Mouse (Mus musculus) spleen, adult 18-20 months (tissue): ENCODE data around the gene Luzp1.
A peak's percentile ranks its signal among the peaks of the same experiment; 100 is the strongest.

Source experiments
- DNase-seq, 2 experiments: peaks; one replicate each; pipeline ENCODE4 v3.0.0; 2022; ENCODE audit warnings: mixed read lengths in 2 of 2

Luzp1 gene

DNA sequence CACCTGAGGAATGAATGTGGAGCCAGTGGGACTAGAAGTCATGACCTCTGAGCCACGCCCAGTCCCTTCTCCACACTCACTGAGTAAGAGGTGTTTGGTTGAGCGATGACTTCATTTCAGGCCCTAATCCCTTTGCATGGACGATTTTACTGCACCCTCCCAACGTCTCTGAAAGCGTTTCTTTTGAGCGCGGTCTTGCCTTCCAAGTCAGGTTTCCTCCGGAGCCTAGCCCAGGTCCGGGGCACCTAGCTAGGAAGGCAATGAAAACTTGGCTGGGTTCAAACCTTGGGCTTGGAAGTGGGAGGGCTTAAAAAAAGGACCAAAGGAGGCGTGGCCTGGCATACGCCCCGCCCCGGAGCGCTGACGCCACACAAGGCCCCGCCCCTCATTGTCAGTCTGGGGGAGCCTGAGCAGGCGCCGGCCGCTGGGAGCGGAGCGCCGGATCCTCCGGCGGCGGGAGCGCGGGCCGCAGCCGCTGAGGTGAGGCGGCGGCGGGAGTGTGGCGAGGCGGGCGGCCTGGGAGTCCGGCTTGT, at the start of gene Luzp1:
Gene Luzp1, plus strand, starts transcription at position 391 of the 533 bp plus-strand sequence.
- DNase-seq = peak; percentile 82 to 92

DNA sequence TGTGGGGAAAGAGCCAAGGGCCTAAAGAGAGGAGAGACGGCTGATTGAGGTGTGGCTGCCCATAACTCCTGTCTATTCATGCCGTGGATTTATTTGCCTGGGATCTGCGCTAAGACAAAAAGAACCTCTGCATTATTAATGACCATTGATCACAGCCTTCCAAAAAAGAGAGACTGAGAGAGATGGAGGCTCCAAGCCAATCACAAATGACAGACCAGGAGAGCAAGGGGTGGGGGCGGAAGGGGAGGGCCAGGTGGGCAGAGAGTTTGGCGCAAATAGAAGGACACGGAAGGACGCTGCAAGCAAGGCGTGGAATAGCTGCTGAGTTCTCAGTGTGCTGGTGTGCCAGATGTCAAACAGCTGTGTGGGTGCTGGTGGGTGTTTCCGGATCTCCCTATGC, 46.3 kb upstream of the Luzp1 start, which contains the start of gene Htr1d:
Gene Htr1d, plus strand, starts transcription at position 301 of the 400 bp plus-strand sequence.
- DNase-seq = no peak

DNA sequence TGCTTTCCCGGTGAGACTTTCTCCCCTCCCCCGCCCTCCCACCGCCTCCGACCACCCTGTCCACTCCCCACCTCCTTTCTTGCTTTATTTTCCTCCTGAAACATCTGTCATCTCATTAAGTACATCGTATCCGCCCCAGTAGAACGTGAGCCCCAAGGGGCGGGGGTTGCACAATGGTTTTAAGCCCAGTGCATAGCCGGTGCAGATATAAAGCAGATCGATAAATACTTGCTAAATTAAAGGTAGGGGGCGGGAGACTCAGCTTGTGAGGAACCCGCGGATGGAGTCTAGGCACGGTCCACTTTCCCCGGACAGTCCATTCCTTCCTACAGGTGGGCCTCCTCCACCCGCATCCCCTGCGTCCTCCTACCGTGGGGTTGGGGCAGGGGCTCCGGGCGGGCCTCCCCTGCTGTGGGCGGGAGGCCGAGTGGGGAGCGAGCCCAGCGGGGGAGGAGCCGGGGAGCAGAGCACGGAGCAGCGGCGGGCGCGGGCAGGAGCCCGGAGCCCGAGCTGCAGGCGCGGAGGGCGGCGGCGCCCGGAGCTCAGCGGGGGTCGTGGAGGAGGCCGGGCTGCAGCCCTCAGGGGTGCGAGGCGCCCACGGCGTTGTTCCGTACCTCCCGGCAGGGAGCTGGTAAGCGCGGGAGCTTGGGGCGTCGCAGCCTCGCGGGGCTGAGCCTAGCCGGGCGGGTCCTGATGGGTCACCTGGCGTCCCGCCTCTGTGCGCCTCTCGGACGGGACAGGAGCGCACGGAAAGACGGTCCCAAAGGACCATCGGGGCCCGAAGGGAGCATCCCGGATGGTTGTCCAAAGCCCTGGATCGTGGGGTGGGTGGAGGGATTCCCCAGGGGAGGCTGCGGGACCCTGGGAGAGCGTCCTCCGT, 45.2 kb upstream of the Luzp1 start:
- no peak for DNase-seq

DNA sequence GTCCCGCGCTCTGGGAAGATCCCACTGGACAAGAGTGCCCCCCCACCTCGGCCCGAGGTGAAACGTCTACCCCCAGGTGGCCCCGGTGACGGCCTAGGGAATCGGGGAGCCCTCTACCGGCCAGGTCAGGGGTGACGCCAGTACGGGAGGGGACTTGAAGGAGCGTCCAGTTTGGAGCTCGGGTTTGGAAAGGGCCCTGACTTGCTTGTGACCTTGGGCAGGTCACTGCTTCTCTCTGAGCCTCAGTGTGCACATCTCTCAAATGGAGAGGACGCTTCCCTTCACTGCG, 44.6 kb upstream of the Luzp1 start:
- DNase-seq = peak in 1 of 2 experiments; percentile 13

DNA sequence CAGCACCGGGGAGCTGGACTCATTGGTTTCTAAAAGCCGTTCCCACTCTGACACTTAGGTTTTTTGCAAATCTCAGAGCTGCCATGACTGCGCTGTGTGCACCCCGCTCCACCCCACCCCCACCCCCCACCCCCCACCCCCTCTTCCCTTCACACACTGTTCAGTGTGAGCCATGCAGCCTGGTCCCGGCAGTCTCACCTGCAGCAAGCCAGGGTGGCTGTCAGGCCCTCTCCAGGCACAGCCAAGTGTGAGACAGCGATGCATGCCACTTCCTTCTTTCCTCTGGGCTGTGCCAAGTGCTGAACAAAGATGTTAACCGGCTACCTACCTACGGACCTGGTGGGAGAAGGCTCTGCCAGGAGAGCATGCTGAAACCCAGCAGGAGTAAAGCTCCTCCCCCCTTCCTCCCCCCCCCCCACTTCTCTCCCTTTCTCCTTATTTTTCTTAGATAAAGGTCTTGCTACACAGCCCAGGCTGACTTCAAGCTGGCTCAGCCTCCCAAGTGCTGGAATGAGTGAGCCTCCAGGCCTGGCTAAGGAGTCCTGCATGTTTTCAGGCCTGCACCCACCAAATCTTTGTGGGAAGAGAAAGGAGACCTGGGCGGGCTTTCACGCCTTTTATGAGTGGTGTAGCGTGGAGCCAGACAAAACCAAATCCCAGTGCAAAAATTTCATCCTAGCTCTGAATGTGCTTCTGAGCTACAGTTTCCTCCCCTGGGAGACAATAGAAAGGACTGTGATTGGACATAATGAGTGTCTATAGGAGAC, 38.8 kb upstream of the Luzp1 start:
- no peak for DNase-seq

DNA sequence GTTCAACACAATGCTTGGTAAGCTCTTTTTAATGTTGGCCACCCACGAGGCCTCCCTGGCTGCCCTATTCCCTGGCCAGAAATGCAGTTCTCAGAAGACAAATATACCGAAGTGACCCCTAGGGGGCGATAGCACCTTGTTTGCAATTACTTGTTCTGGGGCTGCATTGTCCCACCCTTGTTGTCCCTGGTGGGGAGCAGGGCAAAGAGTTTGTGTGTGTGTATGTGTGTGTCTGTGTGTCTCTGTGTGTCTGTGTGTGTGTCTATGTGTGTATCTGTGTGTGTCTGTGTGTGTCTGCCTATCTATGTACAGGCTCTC, 38.2 kb upstream of the Luzp1 start:
- peak in 1 of 2 experiments; percentile 41 for DNase-seq

DNA sequence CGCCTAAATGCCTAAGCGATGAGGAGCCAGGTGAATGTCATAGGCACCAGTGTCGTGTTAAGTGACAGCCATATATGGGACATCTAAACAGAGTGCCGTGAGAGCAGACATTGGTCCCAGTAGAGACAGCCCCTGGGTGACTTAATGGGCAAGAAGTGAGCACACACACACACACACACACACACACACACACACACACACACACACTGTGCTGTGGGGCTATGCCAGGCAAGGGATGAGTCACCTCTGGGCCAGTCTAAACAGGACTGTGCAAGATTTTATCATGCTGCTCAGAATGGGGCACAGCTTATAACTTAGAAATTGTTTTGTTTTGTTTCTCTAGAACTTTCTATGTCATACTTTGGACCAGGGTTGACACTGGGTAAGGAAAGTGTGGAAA, 35.5 kb upstream of the Luzp1 start:
- DNase-seq = no peak

DNA sequence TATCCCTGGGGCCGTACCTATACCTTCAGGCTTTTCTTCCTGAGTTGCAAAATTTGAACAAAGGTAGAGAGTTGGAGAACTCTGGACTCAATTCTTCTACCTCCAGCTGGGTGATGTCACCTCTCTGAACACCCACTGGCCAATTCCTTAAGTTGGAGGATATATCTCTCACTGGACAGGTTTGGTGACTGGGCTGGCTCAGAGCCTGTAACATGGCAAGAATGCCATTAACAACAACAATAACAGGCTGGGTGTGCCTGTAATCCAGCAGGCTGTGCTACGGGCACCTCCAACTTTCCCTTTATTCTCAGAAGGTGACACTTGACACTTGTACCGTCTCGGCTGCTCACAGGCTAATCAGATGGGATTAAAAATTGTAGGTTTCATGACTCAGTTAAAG, 30.5 kb upstream of the Luzp1 start:
- no peak for DNase-seq

DNA sequence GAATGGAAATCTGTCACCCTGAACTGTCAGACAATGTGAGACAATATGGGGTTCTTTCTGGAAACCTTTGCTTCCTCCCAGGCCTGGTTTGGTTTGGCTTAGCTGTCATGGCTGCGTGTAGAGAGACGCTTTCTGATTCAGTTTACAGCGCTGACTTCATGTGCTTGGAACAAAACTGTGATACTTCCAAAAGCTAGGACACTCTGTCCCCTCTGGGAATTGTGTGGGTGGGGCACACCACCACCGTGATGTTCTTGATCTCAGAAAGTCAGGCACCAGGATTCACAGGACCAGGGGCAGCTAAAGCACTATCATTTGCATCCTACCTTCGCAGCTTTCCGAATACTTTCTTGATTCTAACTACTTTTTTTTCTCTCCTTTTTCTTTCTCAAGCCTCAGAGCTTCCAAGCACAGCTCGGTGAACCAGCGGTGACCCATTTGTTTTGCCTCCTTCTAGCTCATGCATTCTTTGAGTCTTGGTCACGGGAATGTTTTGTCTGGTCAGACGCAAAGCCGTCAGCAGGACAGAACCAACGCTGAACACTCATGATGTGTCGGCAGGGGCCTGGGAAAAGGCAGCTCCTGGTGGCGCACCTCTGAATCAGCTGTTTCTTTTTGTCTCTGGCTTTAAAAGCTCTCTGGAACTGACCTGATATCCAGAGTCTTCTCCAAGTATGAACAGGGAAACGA, 28.1 kb upstream of the Luzp1 start:
- no peak for DNase-seq

DNA sequence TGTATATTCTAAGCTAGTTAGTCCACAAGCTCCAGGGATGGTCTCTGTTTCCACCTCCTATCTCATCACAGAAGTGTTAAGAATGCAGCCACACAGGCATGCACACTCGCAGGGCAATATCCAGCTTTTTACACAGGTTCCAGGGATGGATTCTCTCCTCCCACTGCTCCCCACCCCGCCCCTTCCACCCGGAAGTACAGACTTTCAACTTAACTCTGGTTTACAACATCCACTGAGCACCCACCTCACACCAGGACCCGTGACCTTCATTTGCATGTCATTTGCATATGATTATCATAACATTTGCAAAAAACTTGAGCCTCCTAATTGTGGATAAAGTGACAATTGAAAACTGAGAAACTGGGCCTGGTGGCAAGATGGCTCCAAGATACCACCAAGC, 25.0 kb upstream of the Luzp1 start:
- no peak for DNase-seq

DNA sequence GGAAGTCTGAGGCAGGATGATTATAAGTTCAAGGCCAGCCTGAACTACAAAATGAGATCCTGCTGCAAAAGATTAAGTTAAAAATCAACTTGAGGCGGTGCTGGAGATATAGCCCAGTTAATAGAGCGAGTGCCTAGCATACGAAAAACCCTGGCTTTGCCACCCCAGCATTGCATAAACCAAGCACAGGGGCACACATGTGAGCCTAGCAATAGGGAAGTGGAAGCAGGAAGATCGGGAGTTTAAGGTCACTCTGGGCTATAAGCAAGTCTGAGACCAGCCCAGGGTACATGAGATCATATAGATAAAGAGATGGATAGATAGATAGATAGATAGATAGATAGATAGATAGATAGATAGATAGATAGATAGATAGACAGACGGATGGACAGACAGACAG, 19.8 kb upstream of the Luzp1 start:
- DNase-seq = no peak

DNA sequence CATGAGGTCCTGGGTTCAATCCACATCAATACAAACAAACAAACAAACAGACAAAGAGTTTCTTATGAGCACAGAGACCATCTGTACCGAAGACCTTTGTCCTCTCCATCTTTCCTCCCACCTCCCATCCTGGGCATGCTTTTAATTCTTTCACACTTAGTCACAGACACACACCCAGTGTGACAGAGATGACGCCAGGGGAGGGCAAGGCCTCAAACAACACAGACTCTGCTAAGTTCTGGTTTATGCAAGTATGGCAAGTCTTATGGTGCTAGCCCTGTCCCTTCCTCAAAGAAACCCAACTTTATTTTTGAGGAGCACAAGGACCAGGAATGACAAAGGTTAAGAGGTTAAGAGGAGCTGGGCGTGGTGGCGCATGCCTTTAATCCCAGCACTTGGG, 19.3 kb upstream of the Luzp1 start:
- DNase-seq = no peak

DNA sequence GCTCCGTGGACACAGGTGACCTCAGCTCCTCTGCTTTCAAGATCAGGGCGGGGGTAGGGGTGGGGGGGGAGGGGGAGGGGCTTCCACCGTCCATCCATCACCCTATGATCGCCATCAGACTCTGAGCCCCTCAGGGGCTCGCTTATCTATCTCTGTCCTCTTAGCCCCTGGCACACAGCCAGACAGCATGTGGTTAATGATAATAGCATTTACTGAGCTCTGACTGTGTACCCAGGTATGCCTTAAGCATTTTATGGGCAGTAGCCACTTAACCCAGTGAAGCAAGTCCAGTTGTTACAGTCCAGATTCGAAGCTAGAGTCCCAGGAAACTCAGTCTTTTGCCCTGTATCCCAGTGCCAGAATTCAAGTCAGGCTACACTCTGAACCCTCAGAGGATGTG, 18.0 kb upstream of the Luzp1 start:
- DNase-seq = no peak

DNA sequence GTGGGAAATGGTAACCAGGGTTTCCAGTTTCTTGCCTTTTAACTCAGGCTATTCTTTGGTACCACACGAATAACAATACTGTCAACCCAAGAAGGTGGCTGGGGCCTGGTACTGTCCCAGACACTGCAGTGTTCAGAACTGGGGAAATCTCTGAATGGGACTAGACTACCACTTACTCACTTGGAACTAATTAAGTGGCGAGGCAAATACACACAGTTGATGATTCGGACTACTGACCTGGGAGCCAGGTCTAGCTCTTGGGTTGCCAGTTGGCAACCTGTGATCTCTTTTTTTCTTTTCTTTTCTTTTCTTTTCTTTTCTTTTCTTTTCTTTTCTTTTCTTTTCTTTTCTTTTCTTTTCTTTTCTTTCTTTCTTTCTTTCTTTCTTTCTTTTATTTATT, 17.3 kb upstream of the Luzp1 start:
- DNase-seq = no peak

DNA sequence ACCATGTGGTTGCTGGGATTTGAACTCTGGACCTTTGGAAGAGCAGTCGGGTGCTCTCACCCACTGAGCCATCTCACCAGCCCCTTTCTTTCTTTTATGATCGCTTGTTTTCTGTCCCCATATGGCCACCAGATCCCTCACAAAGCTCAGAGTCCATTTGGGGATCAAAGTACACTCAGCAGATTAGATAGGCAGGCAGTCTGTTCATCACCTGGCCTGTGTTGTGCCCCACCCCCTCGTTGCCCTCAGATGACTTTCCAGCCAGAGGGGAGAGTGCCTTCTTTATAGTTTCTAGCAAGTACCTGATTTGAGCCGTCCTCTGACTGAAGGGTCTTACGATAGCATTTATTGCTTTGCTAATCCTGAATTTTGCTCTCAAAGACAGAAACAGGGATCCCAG, 16.8 kb upstream of the Luzp1 start:
- no peak for DNase-seq

DNA sequence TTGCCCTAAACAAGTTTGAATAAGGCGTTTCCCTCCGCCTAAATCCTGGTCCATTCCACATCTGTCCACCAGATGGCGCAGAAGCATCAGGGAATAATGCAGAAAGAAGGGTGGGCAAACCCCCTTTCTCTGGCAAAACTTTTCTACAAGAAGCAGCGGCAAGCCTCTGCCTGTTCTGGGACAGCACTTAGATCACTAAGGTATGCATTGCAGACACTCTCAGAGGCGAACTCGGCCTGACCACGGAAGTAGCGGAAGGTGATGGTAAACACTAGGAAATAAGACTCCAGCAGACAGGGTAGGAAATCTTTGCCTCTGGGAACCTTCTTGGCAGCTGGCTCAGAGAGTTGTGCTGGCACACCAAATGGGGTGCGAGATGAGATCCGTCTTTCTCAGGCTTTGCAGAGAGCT, 14.7 kb upstream of the Luzp1 start:
- peak in 1 of 2 experiments; percentile 60 for DNase-seq

DNA sequence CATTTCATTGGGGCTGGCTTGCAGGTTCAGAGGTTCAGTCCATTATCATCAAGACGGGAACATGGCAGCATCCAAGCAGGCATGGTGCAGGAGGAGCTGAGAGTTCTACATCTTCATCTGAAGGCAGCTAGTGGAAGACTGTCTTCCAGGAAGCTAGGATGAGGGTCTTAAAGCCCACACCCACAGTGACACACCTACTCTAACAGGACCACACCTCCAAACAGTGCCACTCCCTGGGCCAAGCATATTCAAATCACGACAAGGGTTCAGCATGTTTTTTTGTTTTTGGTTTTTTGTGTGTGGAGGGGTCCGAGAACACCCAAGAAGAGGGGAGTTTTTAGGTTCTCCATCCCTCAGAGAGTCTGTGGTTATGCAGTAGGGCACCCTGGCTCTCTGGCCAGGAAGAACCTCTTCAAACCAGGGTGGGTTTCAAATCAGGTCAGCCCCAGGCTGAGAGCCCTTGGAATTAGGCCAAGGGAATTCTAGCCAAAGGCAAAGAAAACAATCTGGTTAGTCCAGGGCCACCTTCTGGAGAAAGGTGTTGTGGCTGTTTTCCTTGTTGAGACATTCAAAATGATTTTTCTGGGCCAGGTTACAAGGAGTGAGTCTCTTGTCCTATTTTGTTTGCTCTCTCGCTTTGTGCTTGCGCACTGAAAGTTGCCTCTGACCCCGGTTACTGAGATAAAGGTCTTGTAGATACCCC, 12.9 kb upstream of the Luzp1 start:
- DNase-seq = no peak

DNA sequence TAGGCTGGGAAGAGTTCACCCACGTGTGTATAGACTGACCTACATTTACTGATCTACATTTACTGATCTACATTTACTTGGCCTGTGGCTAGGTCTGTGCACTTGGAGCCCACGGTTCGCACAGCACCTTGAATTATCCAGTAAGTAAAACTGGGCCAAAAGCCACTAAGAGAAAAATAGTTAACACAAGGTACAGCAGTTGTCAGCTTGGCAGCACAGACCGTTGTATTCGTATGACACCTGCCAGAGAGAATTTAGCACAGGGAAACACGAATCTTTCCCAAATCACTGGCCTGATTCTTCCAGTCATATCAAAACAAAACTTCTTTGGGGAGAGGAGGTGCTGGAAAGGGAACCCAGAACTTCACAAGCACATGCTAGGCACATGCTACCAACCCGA, 11.3 kb upstream of the Luzp1 start:
- no peak for DNase-seq

DNA sequence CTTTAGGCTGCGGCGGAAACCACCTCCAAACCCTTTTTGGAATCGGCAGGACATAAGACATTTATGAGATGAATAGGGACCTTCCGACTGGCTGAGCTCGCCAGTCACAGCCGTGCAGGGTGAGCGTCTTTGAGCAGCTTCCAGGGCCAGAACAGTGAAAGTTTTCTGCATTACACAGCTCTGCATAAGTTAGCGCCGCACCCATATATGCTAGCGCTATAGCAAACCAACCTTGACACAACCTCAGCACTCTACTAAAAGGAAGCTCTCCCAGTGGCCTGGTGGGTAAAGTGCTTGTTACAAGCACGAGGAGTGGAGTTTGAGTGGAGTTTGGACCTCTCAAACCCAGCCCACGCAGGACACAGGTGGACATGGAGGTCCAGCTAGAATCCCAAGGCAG, 10.4 kb upstream of the Luzp1 start:
- DNase-seq = no peak

DNA sequence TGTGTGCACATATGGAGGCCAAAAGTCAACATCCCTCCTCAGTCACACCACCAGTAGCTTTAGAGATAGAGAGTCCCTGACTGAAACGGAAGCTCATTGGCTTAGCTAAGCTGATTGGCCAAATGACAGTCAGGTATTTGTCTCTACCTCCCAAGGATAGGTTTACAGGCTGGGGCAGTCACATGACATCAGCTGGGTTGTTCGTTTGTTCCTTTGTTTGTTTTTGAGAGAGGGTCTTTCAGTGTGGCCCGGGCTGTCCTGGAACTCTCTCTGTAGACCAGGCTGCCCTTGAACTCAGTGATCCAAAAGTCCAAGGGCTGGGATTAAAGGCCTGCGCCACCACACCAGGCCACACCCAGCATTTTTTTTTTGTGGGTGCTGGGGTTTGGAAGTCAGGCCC, 8.4 kb upstream of the Luzp1 start:
- no peak for DNase-seq

DNA sequence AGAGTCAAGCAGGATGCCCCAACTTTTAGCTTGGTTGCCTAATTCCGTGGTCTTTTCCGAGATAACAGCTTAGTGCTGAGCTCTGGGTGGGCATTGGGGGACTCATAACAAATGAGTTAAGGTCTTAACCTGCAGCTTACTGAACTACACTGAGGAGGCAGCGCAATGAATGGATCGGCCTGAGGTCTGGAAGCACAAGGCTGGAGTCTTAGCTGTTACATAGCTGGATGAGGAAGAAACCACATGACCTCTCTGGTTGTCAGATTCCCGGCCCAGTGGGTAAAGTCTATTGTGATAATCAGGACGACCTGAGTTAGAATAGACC, 7.8 kb upstream of the Luzp1 start:
- DNase-seq = no peak

DNA sequence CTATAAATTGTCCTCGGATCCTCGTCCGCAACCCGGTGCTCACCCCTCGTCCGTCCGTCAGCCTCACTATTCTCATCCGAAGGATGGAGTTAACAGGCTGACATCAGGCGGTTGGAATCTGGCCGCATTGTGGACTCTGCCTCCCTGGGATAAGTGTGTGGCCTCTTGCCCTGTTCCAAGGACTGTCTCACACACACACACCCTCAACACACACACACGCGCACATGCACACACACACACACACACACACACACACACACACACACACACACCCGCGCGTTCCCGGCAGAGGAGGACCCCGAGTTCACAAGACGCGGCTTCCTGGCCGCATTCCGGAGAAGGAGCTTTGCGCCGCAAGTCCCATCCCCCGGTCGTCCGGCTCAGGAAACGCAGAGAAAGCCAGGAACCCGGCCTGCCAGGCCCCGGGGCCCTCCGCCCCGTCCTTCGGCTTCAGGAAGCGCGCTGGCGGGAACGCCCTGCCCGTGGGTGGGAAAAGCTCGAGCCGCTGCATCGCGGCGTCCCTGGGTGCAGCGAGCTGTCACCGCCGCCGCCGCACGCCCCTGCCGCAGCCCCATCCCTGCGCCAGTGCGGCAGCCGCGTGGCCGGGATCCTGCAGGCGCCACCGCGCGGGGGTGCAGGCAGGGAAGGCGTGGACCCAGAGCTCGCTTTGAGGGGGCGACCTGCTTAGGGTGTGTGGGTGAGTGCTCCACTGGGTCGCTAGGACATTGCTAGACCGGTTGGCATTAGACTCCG, 7.3 kb upstream of the Luzp1 start, which contains the start of gene 6030445D17Rik:
Gene 6030445D17Rik, plus strand, starts transcription at position 165 of the 753 bp plus-strand sequence.
- DNase-seq = peak; percentile 32 to 39
